Mouse (Mus musculus) liver, postnatal 0 days (tissue): ENCODE results near the gene Cgn.
"Not testable (repeated sequence)": the region's sequence is repeated elsewhere in the genome, so short reads cannot be mapped to it uniquely, and the experiment has no call there.

ENCODE experiments used
- CTCF ChIP-seq: sonication (generic); IDR thresholded peaks from 2 replicates; pipeline ENCODE4 v1.5.1; 2016; ENCODE audit warnings: antibody characterized with exemption, low read depth
- EP300 ChIP-seq: IDR thresholded peaks from 2 replicates; pipeline ENCODE4 v1.6.1; 2016; ENCODE audit warnings: antibody characterized with exemption, low read depth, mild to moderate bottlenecking

- TF ChIP-seq CTCF, EP300: not testable (repeated sequence)
Measured at GRCm38 (mm10) chr3:94713424-94713823, 72.9 kb downstream of the Cgn start.
